Mouse (Mus musculus) heart, embryonic 13.5 days (tissue): ENCODE results near the gene Ttll4. TPM values are rescaled to one million over a fixed set of nuclear protein-coding genes. Genes with fewer than 3 reads are reported as not detected.

ENCODE experiments used
- ATAC-seq: fragments of 200-750 bp; cut with Nextera tagmentation; 2 replicates; pipeline ENCODE4 v1.8.0; 2017; ENCODE audit warnings: moderate TSS enrichment; ENCODE audit not compliant: insufficient number of reproducible peaks, low FRiP score, low TSS enrichment; ENCODE audit errors: extremely low read depth
- H3K27ac ChIP-seq: fragments of 300-500 bp; sonication (generic); replicated peaks from 2 replicates; pipeline ENCODE4 v1.5.1; 2015; ENCODE audit warnings: moderate library complexity, mild to moderate bottlenecking, inconsistent platforms
- H3K27me3 ChIP-seq: fragments of 300-500 bp; sonication (generic); replicated peaks from 2 replicates; pipeline ENCODE4 v1.6.1; 2015; ENCODE audit warnings: mild to moderate bottlenecking, inconsistent platforms
- H3K36me3 ChIP-seq: fragments of 300-500 bp; sonication (generic); 2 replicates; pipeline ENCODE4 v1.6.1; 2015; ENCODE audit warnings: mild to moderate bottlenecking, inconsistent platforms
- H3K4me1 ChIP-seq: fragments of 300-500 bp; sonication (generic); 2 replicates; pipeline ENCODE4 v1.6.1; 2015; ENCODE audit warnings: inconsistent platforms
- H3K4me2 ChIP-seq: fragments of 300-500 bp; sonication (generic); 2 replicates; pipeline ENCODE4 v1.6.1; 2015; ENCODE audit warnings: inconsistent platforms, mild to moderate bottlenecking, moderate library complexity
- H3K4me3 ChIP-seq: fragments of 300-500 bp; sonication (generic); 2 replicates; pipeline ENCODE4 v1.5.1; 2015; ENCODE audit warnings: moderate library complexity, mild to moderate bottlenecking, inconsistent platforms
- H3K9ac ChIP-seq: fragments of 300-500 bp; sonication (generic); 2 replicates; pipeline ENCODE4 v1.6.1; 2015; ENCODE audit warnings: inconsistent platforms, mild to moderate bottlenecking, moderate library complexity
- H3K9me3 ChIP-seq: fragments of 300-500 bp; sonication (generic); 2 replicates; pipeline ENCODE4 v1.6.1; 2016; ENCODE audit warnings: inconsistent platforms
- WGBS: fragments of 180-500 bp; shearing (Covaris S2); methylation state at CpG from one replicate; pipeline ENCODE4 v1.1.7; 2015; ENCODE audit warnings: mixed read lengths; 5-methylcytosine and 5-hydroxymethylcytosine counted together
- polyA plus RNA-seq: library from polyadenylated mRNA; unstranded; fragments of >200 nt; fragmentation: Nextera tagmentation; extraction: Ambion mirVana; gene quantifications from 2 replicates; pipeline ENCODE4 v1.2.1, GENCODE M21; 2015

The Ttll4 gene
- polyA plus RNA-seq, 1 experiment from 2014 or later = 8.0 TPM

- H3K36me3 ChIP-seq = no peaks in the 10 kb centered on the region
- H3K9ac ChIP-seq = no peak overlapping the region
- no peaks in the 10 kb centered on the region for H3K9me3 ChIP-seq
- no peak for ATAC-seq
- no peak overlapping the region for H3K4me3 ChIP-seq
- no peaks in the 10 kb centered on the region for H3K27me3 ChIP-seq
- H3K4me2 ChIP-seq = no peak overlapping the region
- WGBS = 71% methylated on average over 4 of the region's 4 CpGs
- H3K27ac ChIP-seq = no peak overlapping the region
- H3K4me1 ChIP-seq = peaks cover 18% of the 10 kb centered on the region
These were observed 50.5 kb downstream of the Ttll4 start for GRCm38 (mm10) chr1:74712046-74712445.

GRCm38 (mm10) chr1:74712461-74713098 is 51.0 kb downstream of the Ttll4 start:
- ATAC-seq = no peak
- 39% methylated on average over 5 of the region's 5 CpGs for WGBS
- no peak overlapping the region; the same call in 1 of the 2 replicates for H3K27ac ChIP-seq

GRCm38 (mm10) chr1:74713099-74713858 is 51.7 kb downstream of the Ttll4 start, which contains the start of gene Cyp27a1:
Gene Cyp27a1, plus strand, starts transcription at chr1:74713574.
- H3K36me3 ChIP-seq = no peaks in the 10 kb centered on the region
- H3K27ac ChIP-seq = peak within 1 kb of the TSS; percentile 55
- peak; percentile 61; the same call in 1 of the 2 replicates for ATAC-seq
- peak within 1 kb of the TSS; percentile 97 for H3K4me2 ChIP-seq
- H3K4me1 ChIP-seq = peaks cover 18% of the 10 kb centered on the region
- peak within 1 kb of the TSS; percentile 90 for H3K9ac ChIP-seq
- no peaks in the 10 kb centered on the region for H3K27me3 ChIP-seq
- peak within 1 kb of the TSS; percentile 74 for H3K4me3 ChIP-seq
- H3K9me3 ChIP-seq = no peaks in the 10 kb centered on the region
- 3% methylated on average over 35 of the region's 35 CpGs for WGBS

More at GRCm38 (mm10) chr1:74712461-74713098, 51.0 kb downstream of the Ttll4 start:
- Histone ChIP-seq H3K9ac (peak overlapping the region; percentile 90), H3K27me3 (no peaks in the 10 kb centered on the region), H3K36me3 (no peaks in the 10 kb centered on the region), H3K4me3 (peak overlapping the region; percentile 74), H3K4me1 (peaks cover 18% of the 10 kb centered on the region), H3K4me2 (peak overlapping the region; percentile 97), H3K9me3 (no peaks in the 10 kb centered on the region)

GRCm38 (mm10) chr1:74713859-74714730 is 52.5 kb downstream of the Ttll4 start:
- WGBS = 20% methylated on average over 12 of the region's 12 CpGs
- Histone ChIP-seq H3K9me3 (no peaks in the 10 kb centered on the region), H3K4me1 (peaks cover 18% of the 10 kb centered on the region), H3K4me3 (peak overlapping the region; percentile 74), H3K36me3 (no peaks in the 10 kb centered on the region), H3K27ac (peak overlapping the region; percentile 55), H3K9ac (peak overlapping the region; percentile 90), H3K4me2 (peak overlapping the region; percentile 97), H3K27me3 (no peaks in the 10 kb centered on the region)
- ATAC-seq = no peak

- H3K36me3 ChIP-seq = no peaks in the 10 kb centered on the region
- no peak for ATAC-seq
These were observed 53.4 kb downstream of the Ttll4 start for GRCm38 (mm10) chr1:74714967-74715366.

GRCm38 (mm10) chr1:74715468-74715867 is 53.9 kb downstream of the Ttll4 start:
- Histone ChIP-seq H3K4me2 (0 out of 2 replicates have a peak overlapping the region, but pooled peaks have one; percentile 97), H3K9ac (no peak overlapping the region), H3K27ac (no peak overlapping the region), H3K4me1 (peaks cover 18% of the 10 kb centered on the region), H3K36me3 (no peaks in the 10 kb centered on the region), H3K4me3 (no peak overlapping the region), H3K27me3 (no peaks in the 10 kb centered on the region), H3K9me3 (no peaks in the 10 kb centered on the region)
- 74% methylated on average over 5 of the region's 5 CpGs for WGBS
- ATAC-seq = no peak

More at GRCm38 (mm10) chr1:74714967-74715366, 53.4 kb downstream of the Ttll4 start:
- no peaks in the 10 kb centered on the region for H3K27me3 ChIP-seq
- no peak overlapping the region for H3K27ac ChIP-seq
- no peaks in the 10 kb centered on the region for H3K9me3 ChIP-seq
- WGBS = 30% methylated on average over 2 of the region's 2 CpGs
- peak overlapping the region; percentile 74; the same call in 1 of the 2 replicates for H3K4me3 ChIP-seq
- H3K4me2 ChIP-seq = peak overlapping the region; percentile 97; the same call in 1 of the 2 replicates
- no peak overlapping the region for H3K9ac ChIP-seq
- peaks cover 18% of the 10 kb centered on the region for H3K4me1 ChIP-seq

GRCm38 (mm10) chr1:74715886-74716285 is 54.3 kb downstream of the Ttll4 start:
- Histone ChIP-seq H3K4me1 (peaks cover 18% of the 10 kb centered on the region), H3K4me2 (no peak overlapping the region), H3K36me3 (no peaks in the 10 kb centered on the region), H3K4me3 (no peak overlapping the region), H3K9ac (no peak overlapping the region), H3K9me3 (no peaks in the 10 kb centered on the region), H3K27ac (no peak overlapping the region), H3K27me3 (no peaks in the 10 kb centered on the region)
- no peak for ATAC-seq
- 81% methylated on average over 6 of the region's 6 CpGs for WGBS

- Histone ChIP-seq H3K27me3 (no peaks in the 10 kb centered on the region), H3K9ac (no peak overlapping the region), H3K4me3 (no peak overlapping the region), H3K4me2 (no peak overlapping the region), H3K9me3 (no peaks in the 10 kb centered on the region), H3K4me1 (peaks cover 13% of the 10 kb centered on the region), H3K27ac (no peak overlapping the region), H3K36me3 (no peaks in the 10 kb centered on the region)
- 84% methylated on average over 8 of the region's 8 CpGs for WGBS
- no peak for ATAC-seq
These were observed 56.6 kb downstream of the Ttll4 start for GRCm38 (mm10) chr1:74718113-74718512.

- H3K4me2 ChIP-seq = no peak overlapping the region
- H3K27ac ChIP-seq = no peak overlapping the region
- H3K9ac ChIP-seq = no peak overlapping the region
- H3K4me3 ChIP-seq = no peak overlapping the region
- H3K27me3 ChIP-seq = no peaks in the 10 kb centered on the region
- no peak for ATAC-seq
- H3K9me3 ChIP-seq = no peaks in the 10 kb centered on the region
- H3K4me1 ChIP-seq = peaks cover 7% of the 10 kb centered on the region
- 81% methylated on average over 3 of the region's 3 CpGs for WGBS
- no peaks in the 10 kb centered on the region for H3K36me3 ChIP-seq
These were observed 57.7 kb downstream of the Ttll4 start for GRCm38 (mm10) chr1:74719281-74719680.

- Histone ChIP-seq H3K4me1 (peaks cover 2% of the 10 kb centered on the region; the same call in 1 of the 2 replicates), H3K27ac (no peak overlapping the region), H3K9me3 (no peaks in the 10 kb centered on the region), H3K4me2 (no peak overlapping the region), H3K27me3 (no peaks in the 10 kb centered on the region), H3K4me3 (no peak overlapping the region), H3K9ac (no peak overlapping the region; the same call in 1 of the 2 replicates), H3K36me3 (no peaks in the 10 kb centered on the region)
- WGBS = 68% methylated on average over 6 of the region's 6 CpGs
- ATAC-seq = no peak
These were observed 60.1 kb downstream of the Ttll4 start for GRCm38 (mm10) chr1:74721657-74722056.

GRCm38 (mm10) chr1:74723748-74724147 is 62.2 kb downstream of the Ttll4 start:
- Histone ChIP-seq H3K9ac (no peak overlapping the region), H3K36me3 (no peaks in the 10 kb centered on the region), H3K4me3 (no peak overlapping the region), H3K27me3 (no peaks in the 10 kb centered on the region), H3K4me2 (no peak overlapping the region), H3K9me3 (no peaks in the 10 kb centered on the region), H3K27ac (no peak overlapping the region), H3K4me1 (peaks cover 10% of the 10 kb centered on the region; the same call in 1 of the 2 replicates)
- no peak for ATAC-seq
- 69% methylated on average over 2 of the region's 2 CpGs for WGBS
